Mouse (Mus musculus) neural tube, embryonic 12.5 days (tissue): ENCODE data around the gene Klk9. TPM values are rescaled to one million over a fixed set of nuclear protein-coding genes. Genes with fewer than 3 reads are reported as not detected.

ENCODE experiments used
- ATAC-seq: fragments of 200-750 bp; cut with Nextera tagmentation; 2 replicates; pipeline ENCODE4 v1.8.0; 2017; ENCODE audit warnings: low read depth, mild to moderate bottlenecking, moderate TSS enrichment, moderate library complexity; ENCODE audit not compliant: low FRiP score
- H3K27ac ChIP-seq: fragments of 300-500 bp; sonication (generic); 2 replicates; pipeline ENCODE4 v1.5.1; 2016
- H3K27me3 ChIP-seq: fragments of 300-500 bp; sonication (generic); replicated peaks from 2 replicates; pipeline ENCODE4 v1.6.1; 2016; ENCODE audit warnings: mild to moderate bottlenecking
- H3K36me3 ChIP-seq: fragments of 300-500 bp; sonication (generic); 2 replicates; pipeline ENCODE4 v1.6.1; 2016; ENCODE audit warnings: mild to moderate bottlenecking
- H3K4me1 ChIP-seq: fragments of 300-500 bp; sonication (generic); 2 replicates; pipeline ENCODE4 v1.6.1; 2016
- H3K4me2 ChIP-seq: fragments of 300-500 bp; sonication (generic); replicated peaks from 2 replicates; pipeline ENCODE4 v1.6.1; 2016; ENCODE audit warnings: mild to moderate bottlenecking
- H3K4me3 ChIP-seq: fragments of 300-500 bp; sonication (generic); 2 replicates; pipeline ENCODE4 v1.5.1; 2016
- H3K9ac ChIP-seq: fragments of 300-500 bp; sonication (generic); 2 replicates; pipeline ENCODE4 v1.6.1; 2016; ENCODE audit warnings: mild to moderate bottlenecking
- H3K9me3 ChIP-seq: fragments of 300-500 bp; sonication (generic); 2 replicates; pipeline ENCODE4 v1.6.1; 2016; ENCODE audit warnings: mild to moderate bottlenecking
- WGBS: fragments of 180-500 bp; shearing (Covaris S2); methylation state at CpG from one replicate; pipeline ENCODE4 v1.1.7; 2016; 5-methylcytosine and 5-hydroxymethylcytosine counted together
- polyA plus RNA-seq: library from polyadenylated mRNA; unstranded; fragments of >200 nt; fragmentation: Nextera tagmentation; extraction: Ambion mirVana; gene quantifications from 2 replicates; pipeline ENCODE4 v1.2.1, GENCODE M21; 2016

The Klk9 gene
- polyA plus RNA-seq, 1 experiment from 2014 or later: not detected

DNA sequence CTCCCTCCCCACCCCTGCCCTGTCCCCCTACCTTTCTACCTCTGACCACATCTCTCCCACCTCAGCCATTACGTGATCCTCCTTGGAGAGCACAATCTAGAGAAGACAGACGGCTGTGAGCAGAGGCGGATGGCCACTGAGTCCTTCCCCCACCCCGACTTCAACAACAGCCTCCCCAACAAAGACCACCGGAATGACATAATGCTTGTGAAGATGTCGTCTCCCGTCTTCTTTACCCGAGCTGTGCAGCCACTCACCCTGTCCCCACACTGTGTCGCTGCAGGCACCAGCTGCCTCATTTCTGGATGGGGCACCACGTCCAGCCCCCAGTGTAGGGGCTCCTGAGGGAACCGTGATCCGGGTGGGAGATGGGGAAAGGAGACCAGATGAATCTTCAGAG is 14.3 kb upstream of the Klk9 start:
- H3K36me3 ChIP-seq: no peaks in the 10 kb centered on the region
- ATAC-seq: no peak
- WGBS: 89% methylated on average over 12 of the region's 12 CpGs

GRCm38 (mm10) chr7:43778176-43778970 is 13.3 kb upstream of the Klk9 start:
- Histone ChIP-seq H3K9ac (no peak overlapping the region), H3K9me3 (no peaks in the 10 kb centered on the region), H3K4me1 (peaks cover 7% of the 10 kb centered on the region; the same call in 1 of the 2 replicates), H3K4me2 (no peak overlapping the region), H3K4me3 (no peak overlapping the region), H3K27ac (no peak overlapping the region), H3K27me3 (peaks cover 7% of the 10 kb centered on the region; the same call in 1 of the 2 replicates), H3K36me3 (no peaks in the 10 kb centered on the region)
- ATAC-seq: no peak
- 85% methylated on average over 10 of the region's 10 CpGs for WGBS

More for the DNA sequence above, 14.3 kb upstream of the Klk9 start:
- Histone ChIP-seq H3K4me2 (no peak overlapping the region), H3K4me1 (peaks cover 2% of the 10 kb centered on the region; the same call in 1 of the 2 replicates), H3K27ac (no peak overlapping the region), H3K4me3 (no peak overlapping the region), H3K9me3 (no peaks in the 10 kb centered on the region), H3K27me3 (no peaks in the 10 kb centered on the region), H3K9ac (no peak overlapping the region)

DNA sequence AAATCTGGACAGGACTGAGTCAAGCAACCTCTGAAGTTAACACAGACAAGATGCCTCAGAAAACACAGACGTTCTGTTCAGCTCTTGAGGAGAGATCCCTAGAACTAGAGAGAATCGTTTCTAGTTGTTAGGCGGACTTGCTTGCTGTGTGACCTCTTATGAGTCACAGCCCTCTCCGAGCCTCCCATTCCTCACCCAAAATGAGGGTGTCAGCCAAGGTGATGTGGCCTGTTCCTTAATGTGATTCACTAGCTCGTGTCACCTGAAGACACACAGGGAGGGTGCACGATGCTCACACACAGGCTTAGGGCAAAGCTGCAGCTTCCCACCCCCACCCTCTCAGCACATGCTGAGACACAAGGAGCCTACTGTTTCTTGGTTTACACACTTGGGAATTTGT is 11.4 kb upstream of the Klk9 start:
- no peak overlapping the region for H3K9ac ChIP-seq
- WGBS: 76% methylated on average over 6 of the region's 6 CpGs
- H3K4me3 ChIP-seq: no peak overlapping the region
- no peak overlapping the region for H3K4me2 ChIP-seq
- no peaks in the 10 kb centered on the region for H3K9me3 ChIP-seq
- no peaks in the 10 kb centered on the region for H3K36me3 ChIP-seq
- H3K27me3 ChIP-seq: peaks cover 8% of the 10 kb centered on the region; the same call in 1 of the 2 replicates
- no peak for ATAC-seq
- H3K4me1 ChIP-seq: peaks cover 7% of the 10 kb centered on the region; the same call in 1 of the 2 replicates
- H3K27ac ChIP-seq: no peak overlapping the region

DNA sequence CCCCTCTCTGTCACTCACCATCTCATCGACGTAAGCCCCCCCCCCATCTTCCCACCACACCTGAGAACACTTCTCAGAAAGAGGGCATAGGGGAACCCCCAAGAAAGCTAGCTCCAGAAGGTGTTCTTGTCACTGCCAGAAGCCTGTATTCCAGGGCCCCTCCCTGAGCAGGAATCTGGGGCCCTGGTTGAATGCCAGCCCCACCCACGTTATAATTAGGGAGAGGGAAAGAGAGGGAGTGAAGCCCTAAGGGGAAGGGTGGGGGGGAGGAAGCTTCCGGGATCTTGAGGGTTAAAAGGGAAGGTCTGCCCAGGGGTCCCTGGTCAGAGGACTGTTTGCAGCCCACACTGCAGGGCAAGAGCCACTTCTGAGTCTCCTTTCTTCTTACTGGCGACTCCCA is 10.9 kb upstream of the Klk9 start, which contains the start of gene Klk10:
Gene Klk10, plus strand, starts transcription at position 290 of the 400 bp plus-strand sequence.
- H3K9ac ChIP-seq: no peak within 1 kb of the TSS
- no peak within 1 kb of the TSS for H3K4me2 ChIP-seq
- H3K27ac ChIP-seq: no peak within 1 kb of the TSS
- no peaks in the 10 kb centered on the region for H3K36me3 ChIP-seq
- H3K9me3 ChIP-seq: no peaks in the 10 kb centered on the region
- no peak within 1 kb of the TSS for H3K4me3 ChIP-seq
- no peak for ATAC-seq
- peaks cover 8% of the 10 kb centered on the region; the same call in 1 of the 2 replicates for H3K27me3 ChIP-seq
- H3K4me1 ChIP-seq: peaks cover 7% of the 10 kb centered on the region; the same call in 1 of the 2 replicates
- WGBS: 54% methylated on average over 5 of the region's 5 CpGs

- no peak overlapping the region for H3K4me3 ChIP-seq
- peaks cover 7% of the 10 kb centered on the region; the same call in 1 of the 2 replicates for H3K4me1 ChIP-seq
- 89% methylated on average over 11 of the region's 11 CpGs for WGBS
- no peak overlapping the region for H3K9ac ChIP-seq
- H3K4me2 ChIP-seq: no peak overlapping the region
- peaks cover 8% of the 10 kb centered on the region; the same call in 1 of the 2 replicates for H3K27me3 ChIP-seq
- no peak for ATAC-seq
- H3K27ac ChIP-seq: no peak overlapping the region
- no peaks in the 10 kb centered on the region for H3K36me3 ChIP-seq
- no peaks in the 10 kb centered on the region for H3K9me3 ChIP-seq
Measured at GRCm38 (mm10) chr7:43781541-43781940, 10.2 kb upstream of the Klk9 start.

DNA sequence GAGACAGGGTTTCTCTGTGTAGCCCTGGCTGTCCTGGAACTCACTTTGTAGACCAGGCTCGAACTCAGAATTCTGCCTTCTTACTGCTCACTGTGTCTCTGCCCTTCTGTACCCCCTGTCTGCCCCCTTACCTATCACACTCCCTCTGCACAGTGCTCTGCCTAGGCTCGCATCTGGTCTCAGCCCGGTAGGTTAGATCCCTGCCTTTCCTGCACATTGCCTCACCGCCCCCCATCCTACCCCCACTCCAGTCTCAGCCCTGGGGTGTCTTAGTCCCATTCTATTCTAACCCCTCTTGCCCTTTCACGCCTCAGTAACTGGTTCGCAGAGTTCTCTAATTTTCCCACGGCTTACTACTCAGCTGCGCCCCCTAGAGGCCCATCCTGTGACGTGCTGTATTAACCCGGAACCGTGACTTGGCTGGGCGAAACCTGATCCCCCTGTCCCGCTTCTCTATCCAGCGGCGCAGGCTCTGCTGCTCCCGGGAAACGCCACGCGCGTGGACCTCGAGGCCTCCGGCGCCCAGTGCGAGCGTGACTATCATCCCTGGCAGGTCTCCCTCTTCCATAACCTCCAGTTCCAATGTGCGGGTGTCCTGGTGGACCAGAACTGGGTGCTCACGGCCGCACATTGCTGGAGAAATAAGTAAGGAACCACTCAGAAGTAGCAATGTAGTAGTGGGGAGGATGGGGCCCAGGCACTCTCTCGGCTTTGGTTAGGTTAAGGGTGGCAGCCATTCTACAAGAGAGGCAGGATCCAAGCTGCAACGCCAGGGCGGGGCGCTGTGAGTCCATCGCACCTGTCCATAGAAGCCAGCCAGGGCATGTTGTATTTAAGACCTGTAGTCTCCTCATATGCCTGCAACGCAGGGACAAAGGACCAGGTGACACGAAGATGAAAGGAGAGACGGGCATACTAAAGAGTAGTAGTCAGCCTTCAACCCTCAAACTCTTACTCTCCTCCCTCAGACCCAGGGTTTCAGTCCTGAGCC is 9.1 kb upstream of the Klk9 start:
- Histone ChIP-seq H3K4me1 (peaks cover 7% of the 10 kb centered on the region; the same call in 1 of the 2 replicates), H3K9me3 (no peaks in the 10 kb centered on the region), H3K4me2 (peak overlapping the region; percentile 64), H3K27me3 (peaks cover 8% of the 10 kb centered on the region; the same call in 1 of the 2 replicates), H3K36me3 (no peaks in the 10 kb centered on the region), H3K4me3 (peak overlapping the region; percentile 19; the same call in 1 of the 2 replicates), H3K27ac (no peak overlapping the region), H3K9ac (peak overlapping the region; percentile 38; the same call in 1 of the 2 replicates)
- WGBS: 9% methylated on average over 36 of the region's 36 CpGs
- peak; percentile 69 for ATAC-seq

GRCm38 (mm10) chr7:43785286-43785685 is 6.4 kb upstream of the Klk9 start:
- WGBS: 85% methylated on average over 1 of the region's 1 CpGs
- Histone ChIP-seq H3K27ac (no peak overlapping the region), H3K4me3 (no peak overlapping the region), H3K4me1 (peaks cover 7% of the 10 kb centered on the region; the same call in 1 of the 2 replicates), H3K4me2 (no peak overlapping the region), H3K27me3 (peaks cover 8% of the 10 kb centered on the region; the same call in 1 of the 2 replicates), H3K36me3 (no peaks in the 10 kb centered on the region), H3K9me3 (no peaks in the 10 kb centered on the region), H3K9ac (no peak overlapping the region)
- ATAC-seq: no peak

DNA sequence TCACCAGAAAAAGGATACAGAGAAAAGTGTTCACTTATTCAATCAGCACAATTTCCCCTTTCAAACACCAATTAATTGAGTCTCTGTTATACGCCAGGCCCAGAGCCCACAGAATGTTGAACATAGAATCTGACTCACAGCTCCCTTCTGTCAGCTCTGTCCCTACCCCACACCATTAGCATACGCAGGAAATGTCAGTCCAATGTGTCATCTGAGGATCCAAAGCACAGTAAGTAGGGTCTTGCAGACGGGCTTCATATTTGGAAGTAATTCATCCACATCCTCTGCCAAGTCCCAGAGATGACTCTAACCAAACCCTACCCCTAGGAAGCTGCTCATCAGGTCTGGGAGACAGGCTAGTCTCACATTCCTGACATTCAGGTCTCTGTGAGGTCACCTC is 3.6 kb upstream of the Klk9 start:
- no peak for ATAC-seq
- 79% methylated on average over 3 of the region's 3 CpGs for WGBS
- no peak overlapping the region for H3K27ac ChIP-seq
- H3K4me2 ChIP-seq: no peak overlapping the region
- H3K36me3 ChIP-seq: no peaks in the 10 kb centered on the region
- no peaks in the 10 kb centered on the region for H3K9me3 ChIP-seq
- H3K4me1 ChIP-seq: no peaks in the 10 kb centered on the region
- no peak overlapping the region for H3K9ac ChIP-seq
- no peak overlapping the region for H3K4me3 ChIP-seq
- H3K27me3 ChIP-seq: peaks cover 4% of the 10 kb centered on the region; the same call in 1 of the 2 replicates

DNA sequence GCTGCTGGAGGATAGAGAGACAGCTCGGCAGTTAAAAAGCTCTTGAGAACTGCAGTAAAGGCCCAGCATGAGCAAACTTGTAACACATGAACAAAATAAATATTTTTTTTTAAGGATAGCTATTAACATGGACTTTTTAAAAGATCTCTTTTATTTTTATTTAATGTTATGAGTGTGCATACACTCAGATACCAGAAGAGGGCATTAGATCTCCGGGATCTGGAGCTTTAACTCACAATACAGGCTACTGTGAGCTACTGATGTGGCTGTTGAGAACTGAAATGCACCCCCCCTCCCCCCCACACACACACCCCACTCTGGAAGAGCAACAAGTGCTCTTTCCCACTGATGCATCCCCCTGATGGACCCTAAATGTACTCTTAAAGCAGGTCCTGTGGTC is 2.4 kb upstream of the Klk9 start:
- ATAC-seq: no peak
- no peaks in the 10 kb centered on the region for H3K4me1 ChIP-seq
- H3K27me3 ChIP-seq: no peaks in the 10 kb centered on the region
- no peak overlapping the region for H3K9ac ChIP-seq
- H3K36me3 ChIP-seq: no peaks in the 10 kb centered on the region
- no peak overlapping the region for H3K4me2 ChIP-seq
- no peak overlapping the region for H3K27ac ChIP-seq
- 79% methylated on average over 2 of the region's 2 CpGs for WGBS
- H3K4me3 ChIP-seq: no peak overlapping the region
- H3K9me3 ChIP-seq: no peaks in the 10 kb centered on the region

DNA sequence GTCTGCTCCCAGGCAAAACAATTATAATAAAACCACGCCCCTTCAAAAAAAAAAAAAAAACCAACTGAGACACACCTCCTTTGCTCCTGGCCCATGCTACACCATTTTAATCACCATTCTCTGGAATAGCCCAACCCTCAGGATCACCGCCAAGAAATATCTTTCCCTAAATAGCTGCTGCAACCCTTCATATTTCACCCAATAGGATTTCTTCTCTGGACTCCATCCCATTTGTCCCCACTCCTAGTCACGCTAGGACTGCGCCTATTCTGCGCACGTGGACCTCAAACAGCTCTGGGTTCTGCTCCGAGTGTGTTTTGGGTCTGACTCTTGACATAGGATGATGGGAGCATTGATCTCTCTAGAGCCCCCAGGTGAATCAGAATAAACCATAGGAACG is 4.7 kb downstream of the Klk9 start:
- Histone ChIP-seq H3K27ac (no peak overlapping the region), H3K27me3 (peaks cover 31% of the 10 kb centered on the region), H3K9me3 (no peaks in the 10 kb centered on the region), H3K9ac (no peak overlapping the region), H3K4me2 (peak overlapping the region; percentile 77), H3K4me1 (peaks cover 3% of the 10 kb centered on the region), H3K36me3 (no peaks in the 10 kb centered on the region), H3K4me3 (peak overlapping the region; percentile 39; the same call in 1 of the 2 replicates)
- no peak for ATAC-seq
- 5% methylated on average over 8 of the region's 8 CpGs for WGBS

DNA sequence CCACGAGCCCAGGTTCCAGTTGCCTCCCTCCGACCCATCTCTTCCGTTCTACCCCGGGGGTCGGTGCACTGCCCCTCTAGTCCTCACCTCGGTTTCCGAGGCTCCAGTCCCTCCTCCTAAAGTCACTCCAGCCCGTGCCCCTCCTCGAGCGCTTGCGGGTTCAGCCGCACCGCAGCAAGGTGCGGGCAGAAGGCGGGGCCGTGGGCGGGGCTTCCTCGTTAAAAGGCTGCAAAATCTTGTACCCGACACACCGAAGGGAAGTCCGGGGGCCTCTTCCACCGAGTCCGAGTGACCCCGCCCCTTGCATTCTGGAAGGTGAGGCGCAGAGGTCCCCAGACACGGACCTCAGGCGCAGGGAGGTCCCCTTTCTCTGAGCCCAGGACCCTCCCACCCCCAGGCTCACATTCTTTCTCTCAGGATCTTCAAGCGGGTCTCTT is 5.7 kb downstream of the Klk9 start, which contains the start of gene Klk8:
Gene Klk8, plus strand, starts transcription at position 245 of the 437 bp plus-strand sequence.
- WGBS: 1% methylated on average over 28 of the region's 28 CpGs
- Histone ChIP-seq H3K27me3 (peaks cover 31% of the 10 kb centered on the region), H3K36me3 (no peaks in the 10 kb centered on the region), H3K9ac (peak within 1 kb of the TSS; percentile 38; the same call in 1 of the 2 replicates), H3K27ac (no peak within 1 kb of the TSS), H3K9me3 (no peaks in the 10 kb centered on the region), H3K4me2 (peak within 1 kb of the TSS; percentile 77), H3K4me3 (peak within 1 kb of the TSS; percentile 39), H3K4me1 (peaks cover 3% of the 10 kb centered on the region)
- ATAC-seq: peak; percentile 26; the same call in 1 of the 2 replicates
